ENCODE assay signal across 8 mouse cellular contexts in the genomic region with DNA sequence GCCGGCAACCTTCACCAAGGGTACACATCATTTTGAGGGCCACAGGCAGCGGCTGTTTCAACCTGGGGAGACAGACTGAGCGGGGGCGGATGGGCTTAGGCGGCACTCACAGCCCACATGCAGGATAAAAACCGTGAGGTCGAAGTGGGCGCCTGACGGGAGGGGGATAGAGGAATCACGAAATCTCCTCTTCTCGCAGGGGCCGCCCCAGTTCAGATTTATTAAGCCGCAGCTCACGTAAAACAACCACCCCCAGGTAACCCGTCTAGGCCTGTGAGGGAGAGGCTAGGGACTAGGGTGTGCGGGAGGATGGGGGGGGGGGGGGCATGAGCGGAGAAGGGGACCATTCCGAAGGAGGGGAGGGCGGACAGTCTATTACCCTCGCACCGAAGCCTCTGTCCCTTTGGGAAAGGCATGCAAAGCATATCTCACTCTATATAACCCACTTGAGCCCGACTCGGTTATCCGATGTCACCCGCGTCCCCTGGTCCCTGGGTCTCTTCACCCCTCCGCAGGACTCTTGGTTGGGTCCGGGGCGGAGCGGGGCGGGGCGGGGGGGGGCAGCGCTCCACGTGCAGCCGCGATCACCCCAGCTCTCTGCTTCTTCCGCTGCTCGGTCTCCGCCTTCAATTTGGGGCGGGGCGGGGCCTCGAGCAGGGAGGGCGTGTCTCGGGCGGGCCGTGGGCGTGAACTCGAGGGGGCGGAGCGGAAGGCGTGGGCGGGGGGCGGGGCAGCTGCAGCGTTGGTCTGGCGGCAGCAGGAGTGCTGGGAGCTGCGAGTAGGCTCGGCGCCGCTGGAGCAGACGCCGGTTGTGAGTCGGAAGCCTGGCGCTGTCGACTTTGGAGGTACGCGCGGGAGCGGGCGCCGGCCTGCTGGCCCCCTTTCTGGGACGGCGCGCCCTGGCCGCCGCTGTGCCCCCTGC. TPM values are rescaled to one million over a fixed set of nuclear protein-coding genes. Genes with fewer than 3 reads are reported as not detected.
DNase-seq lines count a peak whose midpoint lies in the region; ATAC-seq lines count a peak whose summit lies in the region.

A gene (plus strand): TSS at position 786 of the 922 bp plus-strand sequence.

- peak; percentile 97 for ATAC-seq in erythroid progenitor cell, adult 5-6 weeks (replicated peaks; ENCODE audit: low FRiP score, poor library complexity, severe bottlenecking)
- ATAC-seq in heart, embryonic 13.5 days (ENCODE audit: extremely low read depth, insufficient number of reproducible peaks, low FRiP score, low TSS enrichment) = peak; percentile 85
- ATAC-seq in liver, embryonic 13.5 days (ENCODE audit: low read depth) = peak; percentile 88
- ATAC-seq in stomach, embryonic 16.5 days (ENCODE audit: insufficient read depth, low FRiP score) = peak; percentile 95

- under 1% methylated on average over 61 of the region's 75 CpGs for WGBS in heart, embryonic 13.5 days
- under 1% methylated on average over 71 of the region's 75 CpGs for WGBS in liver, embryonic 13.5 days (ENCODE audit: insufficient replicate concordance)
- WGBS in stomach, embryonic 16.5 days = under 1% methylated on average over 73 of the region's 75 CpGs

- peak within 1 kb of the TSS; percentile 99 for H3K27ac ChIP-seq in heart, embryonic 13.5 days (replicated peaks)
- peak within 1 kb of the TSS; percentile 88 for H3K27ac ChIP-seq in liver, embryonic 13.5 days
- H3K27ac ChIP-seq in stomach, embryonic 16.5 days (ENCODE audit: low read length) = peak within 1 kb of the TSS; percentile 99

- no peaks in the 10 kb centered on the region for H3K36me3 ChIP-seq in heart, embryonic 13.5 days
- H3K36me3 ChIP-seq in liver, embryonic 13.5 days = no peaks in the 10 kb centered on the region
- no peaks in the 10 kb centered on the region for H3K36me3 ChIP-seq in stomach, embryonic 16.5 days (ENCODE audit: control insufficient read depth, insufficient read depth, low read length)

- peak within 1 kb of the TSS; percentile 91 for H3K4me3 ChIP-seq in heart, embryonic 13.5 days
- H3K4me3 ChIP-seq in liver, embryonic 13.5 days (replicated peaks) = peak within 1 kb of the TSS; percentile 74
- peak within 1 kb of the TSS; percentile 89 for H3K4me3 ChIP-seq in stomach, embryonic 16.5 days (replicated peaks; ENCODE audit: low read length)

- peaks cover 40% of the 10 kb centered on the region for H3K4me1 ChIP-seq in heart, embryonic 13.5 days
- H3K4me1 ChIP-seq in liver, embryonic 13.5 days (replicated peaks) = peaks cover 36% of the 10 kb centered on the region
- H3K4me1 ChIP-seq in stomach, embryonic 16.5 days (ENCODE audit: control insufficient read depth, insufficient read depth, low read length) = peaks cover 13% of the 10 kb centered on the region

- peak; percentile 96 for DNase-seq in CD4-positive helper T cell, adult 2 months (ENCODE audit: low read depth, low spot score)
- DNase-seq in brain, embryonic 18.5 days (ENCODE audit: low read depth, low spot score) = peak; percentile 92
- peak; percentile 96 for DNase-seq in kidney, postnatal 14 days
- DNase-seq in liver, embryonic 13.5 days = peak; percentile 82
- peak; percentile 98 for DNase-seq in neural tube, embryonic 10.5 days (ENCODE audit: extremely low spot score, low spot score)

- peak within 1 kb of the TSS; percentile 97 for H3K9ac ChIP-seq in heart, embryonic 13.5 days
- H3K9ac ChIP-seq in liver, embryonic 13.5 days = peak within 1 kb of the TSS; percentile 84
- peak within 1 kb of the TSS; percentile 95 for H3K9ac ChIP-seq in stomach, embryonic 16.5 days (ENCODE audit: low read length)

- peak within 1 kb of the TSS; percentile 90 for H3K4me2 ChIP-seq in heart, embryonic 13.5 days
- peak within 1 kb of the TSS; percentile 97 for H3K4me2 ChIP-seq in liver, embryonic 13.5 days
- peak within 1 kb of the TSS; percentile 93 for H3K4me2 ChIP-seq in stomach, embryonic 16.5 days (ENCODE audit: low read depth, low read length)

- H3K9me3 ChIP-seq in heart, embryonic 13.5 days = no peaks in the 10 kb centered on the region
- H3K9me3 ChIP-seq in liver, embryonic 13.5 days (replicated peaks) = no peaks in the 10 kb centered on the region
- no peaks in the 10 kb centered on the region for H3K9me3 ChIP-seq in stomach, embryonic 16.5 days (replicated peaks; ENCODE audit: control insufficient read depth, low read length)

- H3K27me3 ChIP-seq in heart, embryonic 13.5 days (replicated peaks) = no peaks in the 10 kb centered on the region
- peaks cover 9% of the 10 kb centered on the region for H3K27me3 ChIP-seq in liver, embryonic 13.5 days
- no peaks in the 10 kb centered on the region for H3K27me3 ChIP-seq in stomach, embryonic 16.5 days (ENCODE audit: control insufficient read depth, insufficient read depth, low read length)

RNA-seq across cellular contexts. Expression of the gene that starts here (rescaled TPM):
- 0.42 and 1.4 TPM in 2 replicates for total RNA-seq in erythroid progenitor cell, adult 5-6 weeks (2015; ENCODE audit: low replicate concordance)
- total RNA-seq in erythroid progenitor cell, adult 5-6 weeks (2017; ENCODE audit: low replicate concordance) = 2.3 and 3.2 TPM in 2 replicates
- polyA plus RNA-seq in heart, embryonic 13.5 days (2015; fragmentation: Nextera tagmentation; extraction: Ambion mirVana) = 21.7 and 21.8 TPM in 2 replicates
- polyA plus RNA-seq in liver, embryonic 13.5 days (2015; fragmentation: Nextera tagmentation; extraction: Ambion mirVana) = 3.0 and 4.7 TPM in 2 replicates
- 35.9 and 39.7 TPM in 2 replicates for polyA plus RNA-seq in stomach, embryonic 16.5 days (2015; fragmentation: Nextera tagmentation; extraction: Ambion mirVana)

Comparison
In these comparisons a context has a peak if more than half of its experiments do, and no peak if none do; other contexts are left out.
1. Peak in every context shown above with its lines: DNase-seq, ATAC-seq, H3K4me3 ChIP-seq and H3K27ac ChIP-seq.